ENCODE assay signal across 29 mouse cellular contexts in genomic region chr7:26952671-26953070, GRCm38 (mm10). TPM values are rescaled to one million over a fixed set of nuclear protein-coding genes. Genes with fewer than 3 reads are reported as not detected.
"Had no signal": no experiment of that assay in that cellular context is flagged by ENCODE, and none has a peak within 500 bp of the region (broad histone marks: within the 10 kb centered on the region; RNA-seq: fewer than 3 reads in every experiment).

No protein-coding gene starts in this region.

RNA-seq across cellular contexts. Expression of gene Cyp2a22, which starts 13.5 kb away (rescaled TPM):
- total RNA-seq: common myeloid progenitor, adult 5-6 weeks; forebrain, postnatal 0 days; gastrocnemius, adult 18-20 months; gastrocnemius, adult 2 months; gastrocnemius, adult 8-10 months; gastrocnemius, postnatal 10 days; gastrocnemius, postnatal 14 days; gastrocnemius, postnatal 25 days; gastrocnemius, postnatal 36 days; granulocyte monocyte progenitor cell, adult 5-6 weeks; heart, adult 18-20 months; heart, adult 2 months had no signal
- polyA plus RNA-seq: cerebellum, adult 2 months; cortical plate, adult 2 months; embryonic facial prominence, embryonic 10.5 days; embryonic facial prominence, embryonic 11.5 days; embryonic facial prominence, embryonic 12.5 days; embryonic facial prominence, embryonic 13.5 days; embryonic facial prominence, embryonic 14.5 days; embryonic facial prominence, embryonic 15.5 days; forebrain, embryonic 10.5 days; forebrain, embryonic 11.5 days; forebrain, embryonic 12.5 days; forebrain, embryonic 13.5 days; forebrain, embryonic 14.5 days; forebrain, embryonic 15.5 days; forebrain, embryonic 16.5 days; forebrain, postnatal 0 days; frontal cortex, adult 2 months; gonadal fat pad, adult 2 months; heart, adult 2 months had no signal
